Mouse (Mus musculus) heart, embryonic 12.5 days (tissue): ENCODE data around the gene Serpinb6a. TPM values are rescaled to one million over a fixed set of nuclear protein-coding genes. Genes with fewer than 3 reads are reported as not detected.

Experiments
- ATAC-seq: fragments of 200-750 bp; cut with Nextera tagmentation; 2 replicates; pipeline ENCODE4 v1.8.0; 2017; ENCODE audit warnings: moderate TSS enrichment, moderate library complexity; ENCODE audit not compliant: insufficient number of reproducible peaks, low FRiP score
- H3K27ac ChIP-seq: fragments of 300-500 bp; sonication (generic); 2 replicates; pipeline ENCODE4 v1.5.1; 2016; ENCODE audit warnings: mild to moderate bottlenecking, moderate library complexity; ENCODE audit not compliant: poor library complexity, severe bottlenecking
- H3K27me3 ChIP-seq: fragments of 300-500 bp; sonication (generic); replicated peaks from 2 replicates; pipeline ENCODE4 v1.6.1; 2016; ENCODE audit warnings: mild to moderate bottlenecking, moderate library complexity
- H3K36me3 ChIP-seq: fragments of 300-500 bp; sonication (generic); 2 replicates; pipeline ENCODE4 v1.6.1; 2016; ENCODE audit warnings: mild to moderate bottlenecking, moderate library complexity
- H3K4me1 ChIP-seq: fragments of 300-500 bp; sonication (generic); replicated peaks from 2 replicates; pipeline ENCODE4 v1.6.1; 2016; ENCODE audit warnings: mild to moderate bottlenecking
- H3K4me2 ChIP-seq: fragments of 300-500 bp; sonication (generic); 2 replicates; pipeline ENCODE4 v1.6.1; 2016; ENCODE audit warnings: mild to moderate bottlenecking, moderate library complexity
- H3K4me3 ChIP-seq: fragments of 300-500 bp; sonication (generic); 2 replicates; pipeline ENCODE4 v1.5.1; 2016; ENCODE audit warnings: mild to moderate bottlenecking
- H3K9ac ChIP-seq: fragments of 300-500 bp; sonication (generic); 2 replicates; pipeline ENCODE4 v1.6.1; 2016; ENCODE audit warnings: mild to moderate bottlenecking, moderate library complexity
- H3K9me3 ChIP-seq: fragments of 300-500 bp; sonication (generic); replicated peaks from 2 replicates; pipeline ENCODE4 v1.6.1; 2016; ENCODE audit warnings: mild to moderate bottlenecking, moderate library complexity
- WGBS: fragments of 180-500 bp; shearing (Covaris S2); methylation state at CpG from one replicate; pipeline ENCODE4 v1.1.7; 2016; 5-methylcytosine and 5-hydroxymethylcytosine counted together
- polyA plus RNA-seq: library from polyadenylated mRNA; unstranded; fragments of >200 nt; fragmentation: Nextera tagmentation; extraction: Ambion mirVana; gene quantifications from 2 replicates; pipeline ENCODE4 v1.2.1, GENCODE M21; 2016

Gene Serpinb6a
- polyA plus RNA-seq, 1 experiment from 2014 or later: 47.8 TPM

- H3K9ac ChIP-seq: no peak overlapping the region
- H3K27ac ChIP-seq: no peak overlapping the region
- no peak for ATAC-seq
- 74% methylated on average over 2 of the region's 2 CpGs for WGBS
- no peak overlapping the region for H3K4me2 ChIP-seq
- no peaks in the 10 kb centered on the region for H3K4me1 ChIP-seq
- no peaks in the 10 kb centered on the region for H3K9me3 ChIP-seq
- H3K4me3 ChIP-seq: no peak overlapping the region
- H3K36me3 ChIP-seq: no peaks in the 10 kb centered on the region
- no peaks in the 10 kb centered on the region for H3K27me3 ChIP-seq
Measured at GRCm38 (mm10) chr13:33903290-33903689, 99.3 kb downstream of the Serpinb6a start.

GRCm38 (mm10) chr13:33894207-33894606 is 108.4 kb downstream of the Serpinb6a start:
- WGBS: 43% methylated on average over 2 of the region's 2 CpGs
- Histone ChIP-seq H3K9ac (no peak overlapping the region), H3K4me3 (no peak overlapping the region), H3K9me3 (no peaks in the 10 kb centered on the region), H3K36me3 (no peaks in the 10 kb centered on the region), H3K27me3 (no peaks in the 10 kb centered on the region), H3K4me1 (no peaks in the 10 kb centered on the region), H3K4me2 (no peak overlapping the region), H3K27ac (no peak overlapping the region)
- ATAC-seq: no peak

Other genes starting within 250 kb of the Serpinb6a start
- not detected in 2 replicates for gene Serpinb6e, start 159.4 kb downstream of the Serpinb6a start, polyA plus RNA-seq
- not detected in 2 replicates for gene Serpinb6c, start 97.1 kb downstream of the Serpinb6a start, polyA plus RNA-seq
- gene Nqo2, start 38.1 kb downstream of the Serpinb6a start, polyA plus RNA-seq: 27.4 and 28.9 TPM in 2 replicates
- 11.0 and 12.1 TPM in 2 replicates for gene Ripk1, start 431 bp downstream of the Serpinb6a start, polyA plus RNA-seq
- 44.4 and 50.5 TPM in 2 replicates for gene Bphl, start 34.8 kb upstream of the Serpinb6a start, polyA plus RNA-seq
- 111 and 117 TPM in 2 replicates for gene Tubb2a, start 75.2 kb upstream of the Serpinb6a start, polyA plus RNA-seq
- gene Tubb2b, start 127.7 kb upstream of the Serpinb6a start, polyA plus RNA-seq: 24.2 and 28.8 TPM in 2 replicates
- gene Psmg4, start 160.2 kb upstream of the Serpinb6a start, polyA plus RNA-seq: 76.9 and 78.8 TPM in 2 replicates